Mouse (Mus musculus): ENCODE data around the gene Rasd2.

Gene Rasd2

GRCm38 (mm10) chr8:75213686-75214085, at the start of gene Rasd2:
Rasd2 (plus strand) TSS chr8:75213944.
- no peak for DNase-seq (ENCODE audit: low spot score)

GRCm38 (mm10) chr8:75169363-75169762, 44.4 kb upstream of the Rasd2 start:
- DNase-seq (ENCODE audit: low spot score): no peak

- DNase-seq (ENCODE audit: low spot score): no peak
These were observed 41.6 kb upstream of the Rasd2 start for GRCm38 (mm10) chr8:75172009-75172685.

- DNase-seq (ENCODE audit: low spot score): no peak
These were observed 20.7 kb upstream of the Rasd2 start for GRCm38 (mm10) chr8:75193022-75193421.

GRCm38 (mm10) chr8:75194473-75195071, 19.2 kb upstream of the Rasd2 start:
- no peak for DNase-seq (ENCODE audit: low spot score)

GRCm38 (mm10) chr8:75197170-75197569, 16.6 kb upstream of the Rasd2 start:
- DNase-seq (ENCODE audit: low spot score): no peak

- DNase-seq (ENCODE audit: low spot score): no peak
These were observed 15.9 kb upstream of the Rasd2 start for GRCm38 (mm10) chr8:75197862-75198261.

- DNase-seq (ENCODE audit: low spot score): no peak
These were observed 15.4 kb upstream of the Rasd2 start for GRCm38 (mm10) chr8:75198300-75198699.

GRCm38 (mm10) chr8:75198988-75199765, 14.6 kb upstream of the Rasd2 start:
- no peak for DNase-seq (ENCODE audit: low spot score)

- no peak for DNase-seq (ENCODE audit: low spot score)
These were observed 13.8 kb upstream of the Rasd2 start for GRCm38 (mm10) chr8:75199914-75200313.

- DNase-seq (ENCODE audit: low spot score): no peak
These were observed 11.6 kb upstream of the Rasd2 start for GRCm38 (mm10) chr8:75202041-75202656.

GRCm38 (mm10) chr8:75202913-75203312, 10.8 kb upstream of the Rasd2 start:
- DNase-seq (ENCODE audit: low spot score): no peak

GRCm38 (mm10) chr8:75203420-75203819, 10.3 kb upstream of the Rasd2 start:
- no peak for DNase-seq (ENCODE audit: low spot score)

GRCm38 (mm10) chr8:75204190-75204868, 9.4 kb upstream of the Rasd2 start:
- DNase-seq (ENCODE audit: low spot score): no peak

- peak; percentile 42 for DNase-seq (ENCODE audit: low spot score)
These were observed 2.3 kb upstream of the Rasd2 start for GRCm38 (mm10) chr8:75211461-75211860.

GRCm38 (mm10) chr8:75212631-75213306, 975 bp upstream of the Rasd2 start:
- DNase-seq (ENCODE audit: low spot score): peak; percentile 86

- DNase-seq (ENCODE audit: low spot score): no peak
These were observed 465 bp upstream of the Rasd2 start for GRCm38 (mm10) chr8:75213307-75213651.

- no peak for DNase-seq (ENCODE audit: low spot score)
These were observed 1.3 kb downstream of the Rasd2 start for GRCm38 (mm10) chr8:75215046-75215445.

GRCm38 (mm10) chr8:75215931-75216330, 2.2 kb downstream of the Rasd2 start:
- DNase-seq (ENCODE audit: low spot score): no peak

- no peak for DNase-seq (ENCODE audit: low spot score)
These were observed 3.1 kb downstream of the Rasd2 start for GRCm38 (mm10) chr8:75216886-75217285.

- DNase-seq (ENCODE audit: low spot score): peak; percentile 34
These were observed 4.2 kb downstream of the Rasd2 start for GRCm38 (mm10) chr8:75217969-75218368.
